21 mouse cellular contexts compared by ENCODE assay signal in genomic region chr5:74455094-74455493, GRCm38 (mm10).
"Had no signal": no experiment of that assay in that cellular context is flagged by ENCODE, and none has a peak within 500 bp of the region (broad histone marks: within the 10 kb centered on the region; RNA-seq: fewer than 3 reads in every experiment).

No protein-coding gene starts in this region.

- DNase-seq: gastrocnemius, postnatal 14 days; gastrocnemius, postnatal 36 days; heart, adult 11 months; heart, adult 2 months; heart, postnatal 14 days; heart, postnatal 36 days; left cerebral cortex, postnatal 4 days had no signal

- H3K27me3 ChIP-seq: heart, embryonic 13.5 days; heart, embryonic 15.5 days; hindbrain, embryonic 13.5 days; hindbrain, embryonic 15.5 days; liver, embryonic 12.5 days had no signal

- H3K27ac ChIP-seq: heart, adult 2 months; heart, embryonic 13.5 days; heart, embryonic 15.5 days; hindbrain, embryonic 13.5 days; hindbrain, embryonic 15.5 days; kidney, postnatal 0 days; layer of hippocampus, adult 2 months; left cerebral cortex, adult 2 months; limb, embryonic 12.5 days; liver, embryonic 12.5 days; liver, embryonic 14.5 days had no signal

- H3K9me3 ChIP-seq: heart, embryonic 13.5 days; heart, embryonic 15.5 days; hindbrain, embryonic 13.5 days; hindbrain, embryonic 15.5 days; limb, embryonic 12.5 days; liver, embryonic 12.5 days had no signal

- H3K4me2 ChIP-seq: heart, embryonic 11.5 days; heart, embryonic 13.5 days; heart, embryonic 15.5 days; hindbrain, embryonic 13.5 days; hindbrain, embryonic 15.5 days; limb, embryonic 12.5 days; liver, embryonic 12.5 days had no signal

- ATAC-seq: forebrain, embryonic 16.5 days; inflammation-experienced regulatory T-cells, adult 6 months; intestine, postnatal 0 days; liver, embryonic 12.5 days had no signal

- H3K36me3 ChIP-seq: heart, embryonic 13.5 days; heart, embryonic 15.5 days; hindbrain, embryonic 13.5 days; hindbrain, embryonic 15.5 days; limb, embryonic 12.5 days; liver, embryonic 12.5 days had no signal

- H3K4me3 ChIP-seq: heart, adult 2 months; heart, embryonic 13.5 days; heart, embryonic 15.5 days; hindbrain, embryonic 13.5 days; hindbrain, embryonic 15.5 days; layer of hippocampus, adult 2 months; left cerebral cortex, adult 2 months; limb, embryonic 12.5 days; liver, embryonic 12.5 days had no signal

- H3K4me1 ChIP-seq: heart, embryonic 15.5 days; hindbrain, embryonic 15.5 days; liver, embryonic 12.5 days had no signal

- H3K9ac ChIP-seq: heart, embryonic 13.5 days; heart, embryonic 15.5 days; hindbrain, embryonic 13.5 days; hindbrain, embryonic 15.5 days; limb, embryonic 12.5 days; liver, embryonic 12.5 days; liver, embryonic 14.5 days had no signal
